Mouse (Mus musculus): Measurements from ENCODE around the gene Abat.

The Abat gene

GRCm38 (mm10) chr16:8585056-8585455, 71.8 kb downstream of the Abat start:
- TF ChIP-seq GATA4 (IDR thresholded peaks at IDR 0.05; ENCODE audit: insufficient replicate concordance, low read length) = no peak

DNA sequence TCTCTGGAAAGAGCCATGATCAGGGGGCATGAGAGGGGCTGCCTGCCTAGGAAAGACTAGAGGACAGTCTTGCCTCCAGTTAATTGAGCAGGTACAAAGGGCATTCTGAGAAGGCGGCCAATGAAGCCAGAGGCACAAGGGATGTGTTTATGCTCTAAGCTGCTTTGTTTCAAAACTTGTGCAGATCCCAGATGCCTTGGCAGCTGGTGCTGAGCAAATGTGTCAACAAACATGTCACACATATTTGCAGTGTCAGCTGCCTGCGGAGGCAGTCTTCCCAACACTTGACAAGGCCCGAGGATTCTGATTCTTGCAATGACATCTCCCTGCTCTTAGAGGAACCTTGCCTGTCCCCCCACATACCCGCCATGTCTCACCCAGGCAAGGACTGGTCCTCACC, 82.2 kb downstream of the Abat start:
- no peak for TF ChIP-seq GATA4 (IDR thresholded peaks at IDR 0.05; ENCODE audit: insufficient replicate concordance, low read length)

DNA sequence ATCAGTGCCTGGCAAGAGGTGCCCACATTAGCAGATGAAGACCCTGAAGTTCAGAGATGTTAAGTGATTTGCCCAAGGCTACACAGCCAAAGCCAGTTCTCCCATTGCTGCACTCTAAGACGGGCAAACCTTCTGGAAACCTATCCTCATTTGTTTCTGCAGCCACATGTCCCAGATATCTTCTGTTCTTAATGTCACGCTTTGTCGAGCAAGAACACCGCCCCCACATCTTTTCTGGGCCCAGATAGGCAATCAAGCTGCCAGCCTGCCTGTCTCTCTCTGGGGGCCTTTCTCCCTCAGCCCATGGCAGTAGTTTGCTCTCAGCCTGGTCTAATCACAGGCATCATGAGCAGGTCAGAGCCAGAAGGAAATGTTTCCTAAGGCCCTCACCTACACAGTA, 83.1 kb downstream of the Abat start:
- TF ChIP-seq GATA4 (IDR thresholded peaks at IDR 0.05; ENCODE audit: insufficient replicate concordance, low read length) = no peak

GRCm38 (mm10) chr16:8597516-8597915, 84.3 kb downstream of the Abat start:
- no peak for TF ChIP-seq GATA4 (IDR thresholded peaks at IDR 0.05; ENCODE audit: insufficient replicate concordance, low read length)

DNA sequence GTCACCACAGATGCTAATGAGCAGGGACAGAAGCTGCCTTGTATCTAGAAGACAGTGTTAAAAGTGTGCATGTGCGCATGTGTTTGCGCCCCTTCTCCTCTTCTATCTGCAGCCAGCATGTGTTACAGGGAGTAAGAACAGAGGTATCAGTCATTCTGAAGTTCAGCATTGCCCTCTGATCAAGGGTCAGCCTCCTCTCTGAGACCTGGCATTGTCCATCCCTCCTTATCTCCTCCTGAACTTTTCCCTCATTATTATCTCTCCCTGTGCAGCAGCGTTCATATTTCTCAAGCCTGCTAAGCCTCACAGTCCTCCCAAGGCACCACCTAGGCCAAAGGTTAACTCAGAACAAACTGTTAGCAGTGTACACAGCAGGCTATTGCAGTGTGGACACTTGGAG, 90.6 kb downstream of the Abat start:
- peak; percentile 87; the same call in 1 of the 2 replicates for TF ChIP-seq GATA4 (IDR thresholded peaks at IDR 0.05; ENCODE audit: insufficient replicate concordance, low read length)

GRCm38 (mm10) chr16:8610397-8610796, 97.2 kb downstream of the Abat start:
- TF ChIP-seq GATA4 (IDR thresholded peaks at IDR 0.05; ENCODE audit: insufficient replicate concordance, low read length) = no peak

DNA sequence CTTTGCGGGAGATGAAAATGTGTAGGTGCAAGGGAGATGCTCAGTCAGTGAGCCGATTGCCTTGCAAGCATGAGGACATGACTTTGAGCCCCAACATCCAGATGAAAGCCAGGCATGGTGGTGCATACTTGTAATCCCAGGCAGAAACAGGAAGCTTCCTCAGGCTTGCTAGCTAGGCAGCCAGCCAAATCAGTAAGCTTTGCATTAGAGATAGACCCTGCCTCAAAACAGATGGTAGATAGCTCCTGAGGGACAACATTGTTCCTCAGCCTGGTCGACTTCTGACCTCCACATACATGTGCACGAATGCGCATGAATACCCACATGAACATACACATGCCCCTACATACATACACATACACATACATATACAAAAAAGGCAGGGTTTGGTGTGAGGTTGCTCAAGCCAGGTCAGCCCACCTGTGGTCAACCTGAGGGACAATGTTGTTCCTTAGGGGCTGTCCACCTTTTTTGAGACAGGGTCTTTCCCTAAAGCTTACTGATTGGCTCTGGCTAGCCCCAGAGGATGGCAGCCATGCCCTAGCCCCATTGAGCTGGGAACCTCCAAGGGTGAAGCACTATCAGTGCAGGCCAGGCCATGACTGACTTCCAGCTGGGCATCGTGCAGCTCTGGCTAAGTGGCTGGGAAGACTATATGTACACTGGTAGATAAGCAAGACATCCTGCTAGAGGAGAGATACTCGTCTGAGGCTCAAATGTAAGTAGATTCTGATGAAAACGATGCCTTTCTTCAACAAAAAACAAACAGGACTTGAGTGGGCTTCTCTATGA, 99.2 kb downstream of the Abat start:
- no peak for TF ChIP-seq GATA4 (IDR thresholded peaks at IDR 0.05; ENCODE audit: insufficient replicate concordance, low read length)

- no peak for TF ChIP-seq GATA4 (IDR thresholded peaks at IDR 0.05; ENCODE audit: insufficient replicate concordance, low read length)
Measured at GRCm38 (mm10) chr16:8613039-8613438, 99.8 kb downstream of the Abat start.

GRCm38 (mm10) chr16:8613447-8613846, 100.2 kb downstream of the Abat start:
- no peak for TF ChIP-seq GATA4 (IDR thresholded peaks at IDR 0.05; ENCODE audit: insufficient replicate concordance, low read length)

DNA sequence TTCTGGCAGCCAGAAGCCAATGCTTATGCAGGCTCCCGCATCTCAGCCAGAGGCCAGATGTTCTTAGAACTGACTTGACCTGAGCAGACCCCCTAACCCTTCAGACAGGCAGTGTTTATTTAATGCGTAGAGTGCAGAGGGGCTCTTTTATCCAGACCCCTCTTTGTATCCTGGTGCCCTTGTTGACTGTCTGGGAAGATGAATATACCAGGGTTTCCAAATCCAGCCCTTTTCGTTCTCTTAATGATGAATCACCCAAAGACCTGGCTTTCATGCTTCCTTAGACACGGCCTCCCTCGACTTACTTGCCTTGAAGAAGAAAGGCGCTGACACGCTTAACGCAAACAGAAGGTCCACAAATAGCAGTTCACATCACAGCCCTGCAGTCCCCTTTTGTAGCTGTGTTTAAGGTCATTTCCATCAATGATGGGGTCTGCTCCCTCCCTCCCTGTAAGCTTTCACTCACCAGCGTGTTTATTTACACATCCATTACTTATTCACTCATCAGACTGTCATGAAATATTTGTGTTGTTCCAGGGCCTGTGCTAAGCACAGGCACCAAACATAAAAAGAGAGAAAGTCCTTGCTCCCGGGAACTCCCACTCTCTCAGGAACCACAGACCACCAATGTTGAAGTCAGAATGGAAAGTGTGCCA, 106.6 kb downstream of the Abat start:
- TF ChIP-seq GATA4 (IDR thresholded peaks at IDR 0.05; ENCODE audit: insufficient replicate concordance, low read length) = no peak

GRCm38 (mm10) chr16:8620315-8621115, 107.3 kb downstream of the Abat start:
- no peak for TF ChIP-seq GATA4 (IDR thresholded peaks at IDR 0.05; ENCODE audit: insufficient replicate concordance, low read length)

- no peak for TF ChIP-seq GATA4 (IDR thresholded peaks at IDR 0.05; ENCODE audit: insufficient replicate concordance, low read length)
Measured at GRCm38 (mm10) chr16:8630419-8630818, 117.2 kb downstream of the Abat start.

DNA sequence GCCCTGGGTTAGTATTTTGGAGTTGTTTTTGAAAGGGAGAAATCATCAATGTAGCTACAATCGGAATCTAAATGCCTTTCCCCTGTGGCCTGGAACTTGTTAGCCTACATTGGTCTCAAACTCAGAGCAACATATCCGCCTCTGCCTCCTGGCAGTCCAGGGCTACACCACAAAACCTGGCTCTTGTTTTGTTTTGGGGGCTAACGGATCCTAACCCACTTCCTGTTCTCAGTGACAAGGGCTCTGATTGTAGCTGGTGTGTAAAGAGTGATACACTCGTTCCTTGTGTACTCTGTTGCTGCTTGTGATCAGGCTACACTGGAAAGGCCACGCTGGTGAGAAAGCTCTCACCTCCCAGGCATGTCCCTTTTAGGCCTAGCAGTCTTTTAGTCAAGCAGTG, 118.2 kb downstream of the Abat start:
- no peak for TF ChIP-seq GATA4 (IDR thresholded peaks at IDR 0.05; ENCODE audit: insufficient replicate concordance, low read length)

GRCm38 (mm10) chr16:8636867-8637216, 123.6 kb downstream of the Abat start:
- no peak for TF ChIP-seq GATA4 (IDR thresholded peaks at IDR 0.05; ENCODE audit: insufficient replicate concordance, low read length)

DNA sequence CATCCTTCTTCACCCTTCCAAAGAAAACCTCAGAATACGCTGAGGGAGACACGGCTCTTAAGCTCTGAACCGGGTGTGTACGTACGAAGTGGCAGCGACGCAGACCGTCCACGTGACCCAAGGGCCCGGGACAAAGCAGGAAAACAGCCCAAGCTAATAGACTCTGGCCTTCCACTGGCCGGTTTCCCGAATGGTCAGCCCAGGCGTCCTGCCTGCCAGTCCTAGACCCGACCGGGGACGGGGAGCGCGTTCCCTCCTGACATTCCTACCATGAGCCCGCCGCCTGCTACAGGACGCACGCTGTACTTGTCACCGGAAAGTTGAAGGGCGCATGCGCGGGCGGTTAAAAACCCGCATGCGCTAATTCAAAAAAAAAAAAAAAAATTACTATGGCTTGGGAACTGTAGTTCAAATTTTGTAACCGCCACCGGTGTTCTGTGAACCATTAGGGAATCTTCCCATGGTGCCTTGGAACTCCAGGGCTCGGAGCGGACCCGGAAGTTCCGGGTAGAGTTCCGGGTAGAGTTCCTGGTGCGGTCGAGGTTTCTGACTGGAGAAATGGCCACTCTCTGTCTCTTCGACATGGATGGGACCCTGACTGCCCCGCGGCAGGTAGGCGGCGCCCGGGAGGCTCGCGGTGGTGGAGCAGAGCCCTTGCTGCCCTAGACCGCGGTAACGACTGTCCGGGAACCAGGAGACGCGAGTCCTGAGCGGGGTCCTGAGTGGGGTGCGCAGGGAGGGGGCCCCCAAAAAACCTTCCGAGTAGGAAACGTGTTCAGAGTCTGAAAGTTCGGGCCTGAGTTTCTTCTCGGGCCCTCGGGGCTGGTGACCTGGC, 124.2 kb downstream of the Abat start, which contains the start of the genes Pmm2 and Tmem186:
Pmm2 (plus strand) TSS at position 458 of the 835 bp plus-strand sequence.
Tmem186 (minus strand) TSS at position 496 of the 835 bp plus-strand sequence.
- no peak for TF ChIP-seq GATA4 (IDR thresholded peaks at IDR 0.05; ENCODE audit: insufficient replicate concordance, low read length)
